Mouse (Mus musculus): ENCODE measurements around the gene Bub1b.

- no peak for TF ChIP-seq CTCF (IDR thresholded peaks at IDR 0.05; ENCODE audit: low read depth)
- TF ChIP-seq EP300 (optimal IDR thresholded peaks at IDR 0.05): no peak
Observed at GRCm38 (mm10) chr2:118570939-118571338, 27.1 kb upstream of the Bub1b start.

All from stomach, postnatal 0 days (tissue).